Mouse (Mus musculus) limb, embryonic 13.5 days (tissue): ENCODE measurements at regions not wholly inside any gene's neighbourhood (a gene's known extent, or its start where the extent isn't known, plus 50 kb on each side); places are given as distances from the start of the nearest gene placed in this dataset.

Experiments
- ATAC-seq: fragments of 200-750 bp; cut with Nextera tagmentation; 2 replicates; pipeline ENCODE4 v1.8.0; 2017; ENCODE audit warnings: low read depth, moderate number of reproducible peaks, moderate TSS enrichment; ENCODE audit not compliant: low FRiP score
- H3K27ac ChIP-seq: fragments of 300-500 bp; sonication (generic); 2 replicates; pipeline ENCODE4 v1.5.1; 2015; ENCODE audit warnings: inconsistent platforms, mild to moderate bottlenecking, moderate library complexity
- H3K27me3 ChIP-seq: fragments of 300-500 bp; sonication (generic); 2 replicates; pipeline ENCODE4 v1.6.1; 2015; ENCODE audit warnings: mild to moderate bottlenecking, inconsistent platforms
- H3K36me3 ChIP-seq: fragments of 300-500 bp; sonication (generic); 2 replicates; pipeline ENCODE4 v1.6.1; 2015; ENCODE audit warnings: inconsistent platforms, mild to moderate bottlenecking, moderate library complexity
- H3K4me1 ChIP-seq: fragments of 300-500 bp; sonication (generic); 2 replicates; pipeline ENCODE4 v1.6.1; 2015; ENCODE audit warnings: inconsistent platforms
- H3K4me2 ChIP-seq: fragments of 300-500 bp; sonication (generic); replicated peaks from 2 replicates; pipeline ENCODE4 v1.6.1; 2015; ENCODE audit warnings: inconsistent platforms, mild to moderate bottlenecking, moderate library complexity
- H3K4me3 ChIP-seq: fragments of 300-500 bp; sonication (generic); 2 replicates; pipeline ENCODE4 v1.5.1; 2015; ENCODE audit warnings: moderate library complexity, mild to moderate bottlenecking, inconsistent platforms
- H3K9ac ChIP-seq: fragments of 300-500 bp; sonication (generic); 2 replicates; pipeline ENCODE4 v1.6.1; 2015; ENCODE audit warnings: mild to moderate bottlenecking, inconsistent platforms
- H3K9me3 ChIP-seq: fragments of 300-500 bp; sonication (generic); 2 replicates; pipeline ENCODE4 v1.6.1; 2016; ENCODE audit warnings: inconsistent platforms
- WGBS: fragments of 180-500 bp; shearing (Covaris S2); methylation state at CpG from one replicate; pipeline ENCODE4 v1.1.7; 2015; 5-methylcytosine and 5-hydroxymethylcytosine counted together

GRCm38 (mm10) chr15:97465366-97465765 lies 218.3 kb upstream of the Amigo2 start:
- WGBS: 85% methylated on average over 8 of the region's 8 CpGs
- no peaks in the 10 kb centered on the region for H3K27me3 ChIP-seq
- H3K9me3 ChIP-seq: 0 out of 2 replicates have a peak, but pooled peaks cover 4% of the 10 kb centered on the region
- no peak overlapping the region for H3K27ac ChIP-seq
- H3K36me3 ChIP-seq: no peaks in the 10 kb centered on the region
- H3K4me3 ChIP-seq: no peak overlapping the region
- no peak for ATAC-seq
- H3K9ac ChIP-seq: no peak overlapping the region
- no peak overlapping the region for H3K4me2 ChIP-seq
- H3K4me1 ChIP-seq: 0 out of 2 replicates have a peak, but pooled peaks cover 9% of the 10 kb centered on the region

- Histone ChIP-seq H3K9me3 (0 out of 2 replicates have a peak, but pooled peaks cover 4% of the 10 kb centered on the region), H3K4me1 (0 out of 2 replicates have a peak, but pooled peaks cover 9% of the 10 kb centered on the region), H3K27ac (no peak overlapping the region), H3K27me3 (no peaks in the 10 kb centered on the region), H3K36me3 (no peaks in the 10 kb centered on the region), H3K4me2 (no peak overlapping the region), H3K9ac (no peak overlapping the region), H3K4me3 (no peak overlapping the region)
- WGBS: 79% methylated on average over 9 of the region's 9 CpGs
- ATAC-seq: no peak
Observed at GRCm38 (mm10) chr15:97464737-97465136, 217.7 kb upstream of the Amigo2 start.

DNA sequence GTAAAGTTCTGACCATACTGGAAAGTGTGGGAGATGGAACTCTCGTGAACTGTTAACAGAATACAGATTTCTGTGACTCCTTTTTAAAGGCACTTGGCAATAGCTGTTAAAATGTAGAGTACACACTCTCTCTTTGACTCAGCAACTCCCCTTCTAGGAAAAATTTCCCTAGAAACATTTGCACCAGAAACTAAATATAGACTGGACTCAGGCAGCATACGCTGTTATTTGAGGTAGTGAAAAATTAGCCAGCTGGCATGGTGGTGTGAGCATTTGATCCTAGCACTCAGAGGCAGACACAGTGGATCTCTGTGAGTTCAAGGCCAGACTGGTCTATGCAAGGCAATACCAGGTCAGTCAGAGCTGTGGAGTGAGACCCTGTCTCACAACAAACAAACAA lies 215.5 kb upstream of the Amigo2 start:
- H3K9ac ChIP-seq: no peak overlapping the region
- H3K27ac ChIP-seq: no peak overlapping the region
- 55% methylated on average over 2 of the region's 2 CpGs for WGBS
- H3K36me3 ChIP-seq: no peaks in the 10 kb centered on the region
- H3K4me2 ChIP-seq: no peak overlapping the region
- H3K4me1 ChIP-seq: peaks cover 11% of the 10 kb centered on the region; the same call in 1 of the 2 replicates
- ATAC-seq: no peak
- no peak overlapping the region for H3K4me3 ChIP-seq
- H3K9me3 ChIP-seq: 0 out of 2 replicates have a peak, but pooled peaks cover 4% of the 10 kb centered on the region
- H3K27me3 ChIP-seq: no peaks in the 10 kb centered on the region

DNA sequence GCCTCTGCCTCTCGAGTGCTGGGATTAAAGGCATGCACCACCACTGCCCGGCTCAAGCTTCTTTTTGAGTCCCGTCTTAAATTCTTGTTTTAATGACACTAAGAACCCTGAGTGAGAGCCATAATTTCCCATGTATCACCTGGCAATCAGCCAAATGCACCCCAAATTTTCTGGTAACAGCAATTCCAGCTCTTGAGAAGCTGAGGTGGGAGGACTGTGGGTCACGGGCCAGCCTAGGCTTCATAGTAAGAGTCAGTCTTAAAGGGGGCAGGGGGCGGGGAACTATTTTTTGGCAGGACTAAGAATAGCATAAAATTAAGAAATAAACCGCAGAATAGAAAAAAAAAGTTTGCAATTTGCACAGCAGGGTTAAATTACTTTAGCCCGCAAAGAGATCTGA lies 214.9 kb upstream of the Amigo2 start:
- ATAC-seq: no peak
- 75% methylated on average over 7 of the region's 7 CpGs for WGBS

GRCm38 (mm10) chr15:97461060-97461459 lies 214.0 kb upstream of the Amigo2 start:
- peaks cover 11% of the 10 kb centered on the region; the same call in 1 of the 2 replicates for H3K4me1 ChIP-seq
- H3K27ac ChIP-seq: no peak overlapping the region
- no peaks in the 10 kb centered on the region for H3K36me3 ChIP-seq
- H3K9ac ChIP-seq: no peak overlapping the region
- no peak for ATAC-seq
- no peaks in the 10 kb centered on the region for H3K27me3 ChIP-seq
- H3K4me2 ChIP-seq: no peak overlapping the region
- H3K9me3 ChIP-seq: 0 out of 2 replicates have a peak, but pooled peaks cover 4% of the 10 kb centered on the region
- no peak overlapping the region for H3K4me3 ChIP-seq
- WGBS: 79% methylated on average over 7 of the region's 7 CpGs

More for the DNA sequence above, 214.9 kb upstream of the Amigo2 start:
- no peak overlapping the region for H3K27ac ChIP-seq
- 0 out of 2 replicates have a peak, but pooled peaks cover 4% of the 10 kb centered on the region for H3K9me3 ChIP-seq
- no peak overlapping the region for H3K9ac ChIP-seq
- no peak overlapping the region for H3K4me2 ChIP-seq
- H3K36me3 ChIP-seq: no peaks in the 10 kb centered on the region
- H3K4me1 ChIP-seq: peaks cover 11% of the 10 kb centered on the region; the same call in 1 of the 2 replicates
- no peaks in the 10 kb centered on the region for H3K27me3 ChIP-seq
- H3K4me3 ChIP-seq: no peak overlapping the region

DNA sequence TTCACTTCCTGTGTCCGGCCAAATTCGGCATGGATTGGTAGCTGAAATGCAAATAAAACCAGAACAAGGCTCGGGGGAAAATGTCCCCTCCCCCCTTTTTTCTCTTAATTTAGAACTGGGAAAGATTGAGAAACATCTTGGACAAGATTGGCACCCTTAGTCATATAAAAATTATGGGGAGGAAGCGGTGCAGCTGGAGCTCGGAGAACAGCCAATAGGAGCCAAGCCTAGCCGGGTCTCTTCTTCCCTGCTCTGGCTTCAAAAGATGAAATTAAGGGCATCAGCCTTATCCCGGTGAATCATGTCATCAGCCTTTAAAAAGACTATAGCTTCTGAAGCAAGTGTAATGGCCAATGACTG lies 213.3 kb upstream of the Amigo2 start:
- Histone ChIP-seq H3K4me1 (peaks cover 16% of the 10 kb centered on the region; the same call in 1 of the 2 replicates), H3K27me3 (no peaks in the 10 kb centered on the region), H3K9me3 (0 out of 2 replicates have a peak, but pooled peaks cover 4% of the 10 kb centered on the region), H3K27ac (no peak overlapping the region), H3K4me3 (no peak overlapping the region), H3K4me2 (no peak overlapping the region), H3K9ac (no peak overlapping the region), H3K36me3 (no peaks in the 10 kb centered on the region)
- ATAC-seq: no peak
- WGBS: 73% methylated on average over 7 of the region's 7 CpGs

- Histone ChIP-seq H3K4me3 (no peak overlapping the region), H3K4me1 (peaks cover 16% of the 10 kb centered on the region; the same call in 1 of the 2 replicates), H3K9me3 (0 out of 2 replicates have a peak, but pooled peaks cover 3% of the 10 kb centered on the region), H3K36me3 (no peaks in the 10 kb centered on the region), H3K4me2 (no peak overlapping the region), H3K27ac (no peak overlapping the region), H3K27me3 (no peaks in the 10 kb centered on the region), H3K9ac (no peak overlapping the region)
- 85% methylated on average over 19 of the region's 19 CpGs for WGBS
- ATAC-seq: no peak
Observed at GRCm38 (mm10) chr15:97459606-97460359, 212.7 kb upstream of the Amigo2 start.

DNA sequence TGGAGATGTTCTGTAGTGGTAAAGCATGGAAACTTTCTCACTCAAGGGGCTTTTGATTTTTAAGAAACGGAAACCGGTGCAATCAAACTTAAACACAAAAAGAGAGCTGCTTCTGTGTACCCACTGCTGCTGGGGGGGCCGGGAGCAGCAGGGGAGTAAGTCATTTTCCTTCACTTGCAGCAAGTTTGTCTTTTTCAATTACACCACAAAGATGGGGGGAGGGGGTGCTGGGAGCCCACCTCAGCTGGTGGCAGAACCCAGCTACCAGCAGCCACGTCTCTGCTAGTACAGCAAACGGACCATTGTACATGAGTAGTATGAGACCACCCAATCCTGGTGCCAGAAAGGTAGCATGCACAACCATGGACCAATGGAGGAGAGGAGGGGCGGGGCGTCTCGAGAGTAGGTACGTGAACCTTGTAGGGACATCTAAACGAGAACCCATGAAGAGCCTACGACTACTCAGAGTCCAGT lies 211.7 kb upstream of the Amigo2 start:
- no peak for ATAC-seq
- Histone ChIP-seq H3K4me2 (peak overlapping the region; percentile 46), H3K27ac (no peak overlapping the region), H3K9ac (no peak overlapping the region), H3K36me3 (no peaks in the 10 kb centered on the region), H3K4me1 (peaks cover 16% of the 10 kb centered on the region; the same call in 1 of the 2 replicates), H3K9me3 (no peaks in the 10 kb centered on the region), H3K27me3 (no peaks in the 10 kb centered on the region), H3K4me3 (no peak overlapping the region)
- WGBS: 59% methylated on average over 11 of the region's 11 CpGs

DNA sequence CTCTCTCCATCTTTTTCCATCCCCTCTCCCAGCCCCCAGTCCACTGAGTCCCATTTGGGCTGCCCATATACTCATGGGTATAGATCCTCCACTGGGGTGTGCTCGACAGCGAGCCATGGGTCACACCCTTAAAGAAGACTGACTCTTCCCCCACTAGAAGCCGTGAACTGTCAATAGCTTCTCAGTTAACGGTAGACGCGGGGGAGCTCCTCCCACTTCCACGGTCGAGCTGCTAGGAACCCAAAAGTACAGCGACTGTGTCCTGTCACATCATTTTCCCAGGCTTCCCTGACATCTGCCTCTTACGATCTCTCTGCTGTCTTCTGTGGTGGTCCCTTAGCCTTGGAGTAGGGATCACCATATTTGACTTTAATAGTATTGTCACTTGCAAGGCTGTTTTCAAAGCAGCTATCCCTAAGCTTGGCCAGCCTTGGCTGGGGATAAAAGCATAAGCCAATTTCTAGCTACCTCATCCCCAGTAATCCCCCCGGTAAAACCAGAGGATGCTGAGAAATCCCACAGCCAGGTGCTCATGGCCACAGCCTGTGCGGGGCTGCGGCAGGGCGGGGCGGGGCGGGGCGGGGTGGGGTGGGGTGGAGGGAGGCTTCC lies 211.2 kb upstream of the Amigo2 start:
- no peaks in the 10 kb centered on the region for H3K9me3 ChIP-seq
- no peak overlapping the region for H3K27ac ChIP-seq
- H3K4me1 ChIP-seq: peaks cover 16% of the 10 kb centered on the region; the same call in 1 of the 2 replicates
- no peaks in the 10 kb centered on the region for H3K36me3 ChIP-seq
- H3K9ac ChIP-seq: no peak overlapping the region
- no peak overlapping the region for H3K4me3 ChIP-seq
- H3K4me2 ChIP-seq: peak overlapping the region; percentile 46
- 37% methylated on average over 17 of the region's 17 CpGs for WGBS
- ATAC-seq: no peak
- H3K27me3 ChIP-seq: no peaks in the 10 kb centered on the region

- H3K4me1 ChIP-seq: peaks cover 16% of the 10 kb centered on the region; the same call in 1 of the 2 replicates
- no peak overlapping the region for H3K4me3 ChIP-seq
- ATAC-seq: no peak
- no peak overlapping the region for H3K4me2 ChIP-seq
- no peak overlapping the region for H3K9ac ChIP-seq
- no peaks in the 10 kb centered on the region for H3K27me3 ChIP-seq
- 89% methylated on average over 8 of the region's 8 CpGs for WGBS
- H3K36me3 ChIP-seq: no peaks in the 10 kb centered on the region
- H3K27ac ChIP-seq: no peak overlapping the region
- H3K9me3 ChIP-seq: no peaks in the 10 kb centered on the region
Observed at GRCm38 (mm10) chr15:97457468-97457867, 210.4 kb upstream of the Amigo2 start.

GRCm38 (mm10) chr15:97456991-97457390 lies 209.9 kb upstream of the Amigo2 start:
- H3K9me3 ChIP-seq: no peaks in the 10 kb centered on the region
- ATAC-seq: no peak
- H3K36me3 ChIP-seq: no peaks in the 10 kb centered on the region
- 89% methylated on average over 16 of the region's 16 CpGs for WGBS
- H3K4me3 ChIP-seq: no peak overlapping the region
- H3K27me3 ChIP-seq: no peaks in the 10 kb centered on the region
- no peak overlapping the region for H3K9ac ChIP-seq
- H3K27ac ChIP-seq: no peak overlapping the region
- H3K4me2 ChIP-seq: no peak overlapping the region
- H3K4me1 ChIP-seq: peaks cover 16% of the 10 kb centered on the region; the same call in 1 of the 2 replicates

DNA sequence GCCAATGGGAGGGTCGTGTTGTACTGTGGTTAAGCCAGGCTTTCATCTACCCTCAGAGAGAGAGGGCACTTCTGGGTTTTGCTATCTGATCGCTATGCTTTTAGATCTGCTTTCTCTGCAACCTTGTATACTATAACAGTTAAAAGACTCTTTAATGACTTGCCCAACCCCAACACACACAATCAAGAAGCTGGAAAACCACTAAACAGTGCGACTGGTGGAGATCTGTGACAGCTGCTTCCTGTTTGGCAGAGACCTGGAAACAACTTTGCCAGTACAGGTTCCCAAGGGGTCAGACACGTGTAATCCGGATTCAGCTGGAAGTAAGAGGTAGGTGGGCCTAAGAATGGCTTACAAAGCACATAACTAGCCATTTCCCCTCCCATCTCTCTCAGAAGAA lies 208.6 kb upstream of the Amigo2 start:
- Histone ChIP-seq H3K9me3 (no peaks in the 10 kb centered on the region), H3K4me3 (no peak overlapping the region), H3K4me1 (peaks cover 16% of the 10 kb centered on the region; the same call in 1 of the 2 replicates), H3K36me3 (no peaks in the 10 kb centered on the region), H3K4me2 (no peak overlapping the region), H3K9ac (no peak overlapping the region), H3K27me3 (no peaks in the 10 kb centered on the region), H3K27ac (no peak overlapping the region)
- WGBS: 30% methylated on average over 5 of the region's 5 CpGs
- no peak for ATAC-seq
